Mouse (Mus musculus): ENCODE measurements around the gene Cdc14b. TPM values are rescaled to one million over a fixed set of nuclear protein-coding genes. Genes with fewer than 3 reads are reported as not detected.

Cdc14b gene
- total RNA-seq, 1 experiment from 2014 or later, result 10.0 TPM

- no peak for DNase-seq
These were observed 96.1 kb downstream of the Cdc14b start for GRCm38 (mm10) chr13:64178746-64179652.

- no peak for DNase-seq
These were observed 97.1 kb downstream of the Cdc14b start for GRCm38 (mm10) chr13:64178000-64178399.

GRCm38 (mm10) chr13:64169746-64170145, 105.3 kb downstream of the Cdc14b start:
- DNase-seq, result no peak

GRCm38 (mm10) chr13:64163147-64163715, 111.9 kb downstream of the Cdc14b start:
- DNase-seq, result no peak

- DNase-seq, result peak; percentile 18
These were observed 112.5 kb downstream of the Cdc14b start for GRCm38 (mm10) chr13:64162626-64163025.

- no peak for DNase-seq
These were observed 113.0 kb downstream of the Cdc14b start for GRCm38 (mm10) chr13:64161916-64162611.

GRCm38 (mm10) chr13:64161548-64161915, 113.6 kb downstream of the Cdc14b start, which contains the start of gene Habp4:
Habp4 (plus strand) TSS chr13:64161824.
- peak; percentile 99 for DNase-seq

GRCm38 (mm10) chr13:64156966-64157365, 118.1 kb downstream of the Cdc14b start:
- DNase-seq, result no peak

GRCm38 (mm10) chr13:64155171-64155571, 119.9 kb downstream of the Cdc14b start:
- no peak for DNase-seq

- no peak for DNase-seq
These were observed 120.4 kb downstream of the Cdc14b start for GRCm38 (mm10) chr13:64154651-64155050.

- DNase-seq, result peak; percentile 71
These were observed 121.3 kb downstream of the Cdc14b start for GRCm38 (mm10) chr13:64153751-64154267.

GRCm38 (mm10) chr13:64153083-64153682, 121.9 kb downstream of the Cdc14b start, which contains the start of gene Zfp367:
Zfp367 (minus strand) TSS chr13:64153202.
- DNase-seq, result peak; percentile 99

- DNase-seq, result no peak
These were observed 122.4 kb downstream of the Cdc14b start for GRCm38 (mm10) chr13:64152671-64153082.

- peak; percentile 95 for DNase-seq
These were observed 122.8 kb downstream of the Cdc14b start for GRCm38 (mm10) chr13:64152241-64152669.

GRCm38 (mm10) chr13:64150121-64150520, 125.0 kb downstream of the Cdc14b start:
- DNase-seq, result no peak

Other genes with a start within 250 kb of the Cdc14b start
- 0.68 TPM in 1 of 2 replicates, not detected in the other for gene Hsd17b3, start 186.1 kb downstream of the Cdc14b start, total RNA-seq (2021)
- gene Slc35d2, start 145.9 kb downstream of the Cdc14b start, total RNA-seq (2021), result 8.6 and 9.2 TPM in 2 replicates
- 28.8 and 30.8 TPM in 2 replicates for gene Zfp367, start 122.1 kb downstream of the Cdc14b start, total RNA-seq (2021)
- 24.6 and 28.6 TPM in 2 replicates for gene Habp4, start 113.5 kb downstream of the Cdc14b start, total RNA-seq (2021)
- 48.3 and 50.7 TPM in 2 replicates for gene Aaed1, start 37.4 kb upstream of the Cdc14b start, total RNA-seq (2021)
- gene Ctsl, start 95.6 kb upstream of the Cdc14b start, total RNA-seq (2021), result 306 and 371 TPM in 2 replicates
- gene Cdk20, start 157.0 kb upstream of the Cdc14b start, total RNA-seq (2021), result 4.3 and 5.1 TPM in 2 replicates
- gene Fam240b, start 222.5 kb upstream of the Cdc14b start, total RNA-seq (2021), result not detected in 2 replicates